Mouse (Mus musculus): ENCODE measurements at regions not wholly inside any gene's neighbourhood (a gene's known extent, or its start where the extent isn't known, plus 50 kb on each side); places are given as distances from the start of the nearest gene placed in this dataset.

- DNase-seq (ENCODE audit: low read depth, low spot score) = peak; percentile 27
Measured at GRCm38 (mm10) chr1:127152840-127153239, 52.0 kb upstream of the Mgat5 start.

- no peak for DNase-seq (ENCODE audit: low read depth, low spot score)
Measured at GRCm38 (mm10) chr1:127135521-127135920, 69.3 kb upstream of the Mgat5 start.

- no peak for DNase-seq (ENCODE audit: low read depth, low spot score)
Measured at GRCm38 (mm10) chr1:127131871-127132270, 72.9 kb upstream of the Mgat5 start.

DNA sequence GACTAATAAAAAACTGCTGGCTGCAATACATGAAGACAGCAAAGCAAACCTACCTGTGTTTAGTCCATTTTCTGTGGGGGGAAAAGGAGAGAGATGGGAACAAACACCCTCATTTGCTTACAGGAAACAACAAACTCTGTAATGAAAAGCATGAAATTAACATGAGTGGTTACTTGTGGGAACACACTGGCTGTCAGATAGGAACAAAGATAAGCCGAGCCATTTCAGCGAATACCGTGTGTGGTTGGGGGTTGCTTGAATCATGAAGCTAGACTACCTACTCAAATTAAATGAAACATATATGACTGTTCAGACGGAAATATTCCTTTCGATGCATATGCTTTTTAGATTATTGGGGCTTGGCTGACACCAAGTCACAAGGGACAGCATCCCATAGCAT lies 80.0 kb upstream of the Mgat5 start:
- no peak for DNase-seq (ENCODE audit: low read depth, low spot score)

- no peak for DNase-seq (ENCODE audit: low read depth, low spot score)
Measured at GRCm38 (mm10) chr1:127118019-127118418, 86.8 kb upstream of the Mgat5 start.

DNA sequence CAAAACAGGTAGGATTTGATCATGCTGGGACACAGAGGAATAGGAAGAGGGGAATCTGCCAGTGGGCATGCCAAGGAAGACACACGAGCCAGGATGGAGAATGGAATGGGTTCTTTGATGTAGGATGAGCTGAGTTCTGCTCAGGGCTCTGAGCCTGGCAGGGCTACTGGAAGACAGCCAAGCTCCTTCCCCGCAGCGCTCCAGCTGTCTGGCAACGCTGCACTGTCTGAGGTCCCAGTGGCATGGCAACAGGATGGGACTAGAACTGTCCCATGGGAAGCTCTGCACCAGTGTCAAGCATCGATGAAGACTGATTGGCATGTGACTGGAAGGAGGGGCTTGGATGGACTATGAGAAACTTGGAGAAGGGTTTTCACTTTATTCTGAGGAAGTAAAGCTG lies 97.3 kb upstream of the Mgat5 start:
- DNase-seq (ENCODE audit: low read depth, low spot score) = peak; percentile 81

- peak; percentile 78 for DNase-seq (ENCODE audit: low read depth, low spot score)
Measured at GRCm38 (mm10) chr1:127105861-127106260, 99.0 kb upstream of the Mgat5 start.

GRCm38 (mm10) chr1:127103664-127104063 lies 101.2 kb upstream of the Mgat5 start:
- DNase-seq (ENCODE audit: low read depth, low spot score) = peak; percentile 22

DNA sequence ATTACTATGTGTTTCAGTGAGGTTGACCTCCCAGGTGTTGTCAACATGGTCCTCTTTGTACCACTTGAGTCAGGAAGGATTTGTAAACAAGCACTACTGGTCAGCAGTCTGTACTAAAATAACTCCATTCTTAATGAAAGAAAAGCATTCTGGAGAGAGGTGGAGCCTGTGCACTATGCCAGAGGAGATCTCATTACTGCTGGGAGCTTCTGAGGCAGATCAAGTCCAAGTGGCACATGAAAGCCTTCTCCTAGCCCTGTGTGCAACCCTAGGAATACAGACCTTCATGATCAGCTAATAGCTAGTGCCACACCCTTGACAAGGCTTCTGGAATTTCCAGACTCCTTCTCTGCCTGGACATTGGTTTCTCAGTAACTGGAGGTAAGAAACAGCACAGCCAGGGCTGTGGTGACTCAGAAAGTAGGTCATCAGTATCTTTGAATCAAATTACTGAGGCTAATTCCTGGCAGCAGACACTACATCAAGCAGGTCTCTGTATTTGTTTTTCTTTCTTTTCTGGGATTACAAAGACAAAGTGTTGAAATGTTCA lies 105.9 kb upstream of the Mgat5 start:
- DNase-seq (ENCODE audit: low read depth, low spot score) = peak; percentile 27

DNA sequence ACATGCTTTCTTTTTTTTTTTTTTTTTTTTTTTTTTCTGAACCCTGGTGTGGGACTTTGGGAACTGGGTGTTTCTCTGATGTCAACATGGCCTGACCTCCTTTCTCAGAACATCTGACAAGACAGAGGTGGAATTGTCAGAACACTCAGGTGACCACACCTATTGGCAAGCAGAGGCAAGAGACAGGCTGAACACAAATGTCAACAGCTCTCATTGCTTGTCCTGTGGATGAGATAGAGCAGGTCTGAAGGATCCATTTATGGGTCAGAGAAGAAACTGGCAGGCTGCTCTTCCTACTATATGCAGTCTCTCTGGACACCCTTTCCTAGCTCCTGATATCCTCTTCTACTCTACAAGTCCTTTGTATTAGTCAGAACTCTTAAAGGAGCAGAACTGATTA lies 117.2 kb upstream of the Mgat5 start:
- no peak for DNase-seq (ENCODE audit: low read depth, low spot score)

DNA sequence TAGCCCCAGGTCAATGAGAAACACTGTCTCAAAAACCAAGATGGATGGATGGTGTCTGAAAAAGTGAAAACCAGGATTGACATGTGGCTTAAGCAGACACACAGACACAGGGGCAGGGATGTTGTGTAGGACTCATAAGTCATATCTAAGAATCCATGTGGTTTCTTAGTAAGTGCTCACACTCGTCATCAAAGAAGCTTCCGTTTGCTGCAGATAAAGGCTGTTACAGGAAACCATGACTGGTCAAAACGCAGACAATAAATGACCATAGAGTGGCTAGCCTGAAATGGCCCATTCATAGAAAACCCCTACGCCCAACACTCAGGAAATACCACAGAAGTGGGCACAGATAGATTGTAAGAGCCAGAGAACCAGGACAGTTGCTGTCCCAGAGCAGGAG lies 118.8 kb upstream of the Mgat5 start:
- DNase-seq (ENCODE audit: low read depth, low spot score) = no peak

DNA sequence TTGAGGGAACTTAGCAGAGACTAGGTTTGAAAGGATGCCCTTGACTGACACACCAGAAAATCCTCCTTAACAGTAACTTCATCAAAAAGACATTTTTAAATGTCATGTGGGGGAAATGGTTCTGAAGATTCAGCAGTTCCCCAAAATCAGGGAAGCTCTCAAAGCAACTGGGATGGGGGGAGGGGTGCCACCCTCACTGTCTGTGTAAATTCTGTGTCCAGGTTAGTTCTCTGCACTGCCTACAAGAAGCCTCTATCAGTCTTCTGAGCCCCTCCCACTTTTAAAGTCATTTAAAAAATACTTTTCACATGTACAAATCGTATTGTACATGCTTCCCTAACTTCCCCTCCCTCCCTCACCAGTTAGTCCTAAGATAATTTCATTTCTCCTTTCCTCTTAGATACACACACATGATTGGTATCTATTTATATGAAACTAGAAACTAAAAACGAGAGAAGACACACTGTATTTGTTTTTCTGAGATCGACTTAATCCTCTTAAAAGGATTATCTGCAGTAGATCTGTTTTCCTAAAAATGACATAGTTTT lies 121.0 kb upstream of the Mgat5 start:
- DNase-seq (ENCODE audit: low read depth, low spot score) = no peak

GRCm38 (mm10) chr1:127079012-127079411 lies 125.8 kb upstream of the Mgat5 start:
- DNase-seq (ENCODE audit: low read depth, low spot score) = no peak

DNA sequence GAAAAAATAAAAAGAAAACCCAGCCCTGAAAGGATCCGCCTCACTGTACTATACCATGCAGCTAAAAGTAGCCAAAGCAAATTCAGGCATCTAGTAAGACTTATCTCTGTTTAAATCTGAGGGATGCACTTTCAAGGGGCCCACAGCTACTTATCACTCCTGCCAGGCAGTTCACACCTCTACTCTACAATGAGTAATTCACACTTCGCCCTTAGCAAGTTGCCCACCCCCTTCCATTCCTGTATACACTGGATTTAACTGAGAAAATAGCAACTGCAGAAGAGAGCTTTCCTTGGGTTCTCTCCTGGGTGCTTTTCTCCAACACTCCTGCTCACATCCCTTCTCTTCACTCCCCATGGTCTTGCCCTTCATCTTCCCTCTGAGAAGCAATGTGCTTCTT lies 142.4 kb upstream of the Mgat5 start:
- DNase-seq (ENCODE audit: low read depth, low spot score) = peak; percentile 75

DNA sequence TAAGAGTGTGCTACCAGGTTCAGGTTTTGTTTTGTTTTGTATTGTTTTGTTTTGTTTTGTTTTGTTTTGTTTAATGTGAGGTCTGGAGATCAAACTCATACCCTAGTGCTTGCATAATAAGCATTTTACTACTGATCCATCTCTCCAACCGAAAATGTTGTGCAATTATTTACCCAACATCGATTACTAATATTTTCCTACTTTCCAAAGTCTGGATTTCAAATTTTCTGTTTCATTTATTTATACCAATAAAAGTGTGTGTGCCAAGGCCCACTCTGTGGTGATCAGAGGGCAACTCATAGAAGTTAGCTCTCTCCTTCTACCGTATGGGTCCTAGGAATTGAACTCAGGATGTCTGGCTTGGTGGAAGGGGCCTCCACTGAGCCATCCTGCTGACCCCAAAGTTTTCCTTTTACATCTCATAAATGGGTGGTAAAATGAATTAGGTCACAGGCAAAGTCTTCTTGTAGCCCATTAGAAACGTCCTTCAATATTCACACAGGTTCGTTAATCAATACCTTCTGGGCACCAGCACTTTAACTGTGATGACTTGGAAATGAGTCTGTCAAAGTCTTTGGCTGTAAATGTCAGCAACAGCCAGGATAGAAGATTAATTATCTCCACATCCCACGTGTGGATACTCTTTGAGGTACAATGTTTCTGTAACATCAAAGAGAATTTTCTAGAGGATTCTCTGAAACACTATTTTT lies 158.9 kb upstream of the Mgat5 start:
- no peak for DNase-seq (ENCODE audit: low read depth, low spot score)

DNA sequence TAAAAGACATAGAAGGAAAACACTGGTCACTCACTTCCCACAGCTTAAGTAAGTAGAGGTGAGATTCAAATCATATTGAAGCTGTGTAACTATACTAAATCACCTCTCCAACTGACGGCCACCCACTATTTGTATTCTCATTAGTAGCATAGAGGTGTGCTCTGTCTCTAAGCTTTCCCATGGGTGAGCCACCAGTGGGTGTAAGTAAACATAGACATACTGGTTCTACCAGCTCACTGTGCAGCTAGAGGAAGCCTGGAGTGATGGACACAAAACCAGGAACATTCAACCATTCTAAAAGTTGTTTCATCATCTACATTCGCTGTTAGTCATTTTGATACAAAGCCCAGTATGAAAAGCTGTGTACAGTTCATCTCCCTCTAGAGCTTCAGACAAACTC lies 170.1 kb upstream of the Mgat5 start:
- no peak for DNase-seq (ENCODE audit: low read depth, low spot score)

DNA sequence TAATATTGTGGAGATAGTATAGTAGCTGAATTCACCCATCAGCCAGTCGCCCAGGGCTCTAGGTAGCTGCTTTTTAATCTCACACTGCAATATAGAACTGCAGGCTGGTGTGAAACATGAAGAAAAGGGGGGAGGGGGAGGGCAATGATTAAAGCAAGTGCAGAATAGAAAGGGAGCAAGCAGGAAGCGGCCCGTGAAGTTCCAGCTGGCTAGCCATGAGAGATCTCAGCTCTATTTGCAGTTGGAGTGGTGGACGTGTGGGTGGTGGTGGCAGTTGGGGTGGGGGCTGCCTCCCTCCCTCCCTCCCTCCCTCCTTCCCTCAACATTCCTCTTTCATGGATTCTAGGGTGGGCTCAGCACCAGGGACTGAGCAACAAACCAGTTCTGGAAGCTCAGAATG lies 173.3 kb upstream of the Mgat5 start:
- peak; percentile 41 for DNase-seq (ENCODE audit: low read depth, low spot score)

- no peak for DNase-seq (ENCODE audit: low read depth, low spot score)
Measured at GRCm38 (mm10) chr1:127028872-127029497, 175.8 kb upstream of the Mgat5 start.

DNA sequence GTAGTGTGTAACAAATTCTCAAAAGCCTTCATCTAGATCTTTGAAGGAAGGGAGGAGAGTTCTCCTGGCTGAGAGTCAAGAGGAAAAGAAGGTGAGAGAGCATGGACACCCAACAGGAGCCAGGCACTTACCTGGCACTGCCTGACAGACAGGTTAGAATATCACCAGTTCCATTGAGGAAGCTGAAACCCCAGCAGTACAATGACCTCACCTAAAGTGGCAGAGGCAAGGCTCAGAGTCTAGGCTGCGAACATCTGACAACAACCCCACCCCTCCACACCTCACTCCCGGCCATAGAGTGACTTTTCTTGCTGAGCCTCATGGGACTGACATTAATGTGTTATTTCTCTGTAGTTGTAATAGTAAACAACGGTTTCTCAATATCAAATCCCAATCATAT lies 181.7 kb upstream of the Mgat5 start:
- no peak for DNase-seq (ENCODE audit: low read depth, low spot score)

GRCm38 (mm10) chr1:127017698-127018097 lies 187.1 kb upstream of the Nckap5 start:
- DNase-seq (ENCODE audit: low read depth, low spot score) = peak; percentile 73

DNA sequence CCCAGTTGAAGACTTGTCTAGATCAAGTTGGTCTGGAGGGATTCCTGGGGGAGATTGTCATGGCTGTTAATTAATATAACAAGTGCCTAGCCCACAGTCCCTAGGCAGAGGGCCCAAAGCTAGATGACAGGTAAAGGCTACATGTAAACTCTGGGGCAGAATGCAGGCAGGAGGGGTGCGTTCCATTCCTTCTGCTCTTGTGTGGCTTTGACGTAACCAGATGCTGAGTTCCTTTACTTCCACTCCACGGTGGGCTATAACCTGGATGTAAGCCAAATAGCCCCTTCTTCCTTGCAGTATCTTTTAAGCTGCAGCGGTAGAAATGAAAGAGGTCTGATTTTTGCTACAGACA lies 185.3 kb upstream of the Nckap5 start:
- DNase-seq (ENCODE audit: low read depth, low spot score) = no peak

DNA sequence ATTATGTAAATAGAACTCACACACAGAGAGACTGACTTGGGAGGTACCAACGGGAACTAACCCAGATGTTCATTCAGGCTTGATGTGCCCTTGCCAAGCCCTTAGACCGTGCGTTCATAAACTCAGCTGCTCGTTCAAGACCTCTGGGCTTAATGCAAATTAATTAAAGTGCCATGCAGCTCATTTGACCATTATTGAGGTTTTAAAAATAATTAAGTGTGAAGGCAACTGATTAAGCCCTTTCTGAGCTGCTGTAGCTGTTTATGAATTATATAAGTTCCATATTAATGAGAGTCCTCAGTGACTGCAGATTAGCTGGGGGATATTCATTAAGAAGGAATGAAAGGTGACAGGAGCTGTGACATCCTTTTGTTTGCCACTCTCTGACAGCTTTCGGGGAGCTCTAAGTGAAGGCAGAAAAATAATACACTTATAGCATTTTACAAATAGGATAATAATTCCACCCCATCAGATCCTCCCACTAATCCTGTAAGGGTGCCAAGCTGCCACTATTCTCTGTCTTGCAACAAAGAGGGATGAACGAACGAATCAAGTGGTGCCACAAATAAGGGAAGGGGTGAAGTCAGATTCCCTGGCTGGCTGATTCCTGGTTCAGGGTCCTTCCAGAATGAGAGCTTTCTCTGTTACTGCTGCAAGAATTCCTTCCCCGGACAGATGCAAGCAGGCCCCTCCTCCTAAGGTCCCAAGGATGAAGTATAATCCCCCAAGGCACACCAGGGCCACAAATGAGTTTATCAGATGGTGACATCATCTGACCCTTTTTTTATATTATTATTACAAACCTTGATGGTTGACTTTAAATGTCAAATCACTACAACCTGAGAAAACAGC lies 184.7 kb upstream of the Nckap5 start:
- DNase-seq (ENCODE audit: low read depth, low spot score) = peak; percentile 21

Measured in brain, adult 2 months (tissue).